Mouse (Mus musculus) thymus, adult 2 months (tissue): ENCODE measurements around the gene Bmx.

Source experiments
- CTCF ChIP-seq: fragments of 200-500 bp; IDR thresholded peaks from 2 replicates; pipeline ENCODE4 v1.5.1; 2012; ENCODE audit warnings: mild to moderate bottlenecking, control low read depth, low read length, moderate library complexity, borderline replicate concordance; ENCODE audit not compliant: control insufficient read depth, poor library complexity, insufficient read depth; ENCODE audit errors: extremely low read depth
- POLR2A ChIP-seq: fragments of 200-500 bp; IDR thresholded peaks from 2 replicates; pipeline ENCODE4 v1.6.1; 2012; ENCODE audit warnings: mild to moderate bottlenecking, low read length, control low read depth, moderate library complexity; ENCODE audit not compliant: control insufficient read depth, poor library complexity, insufficient read depth; ENCODE audit errors: extremely low read depth

DNA sequence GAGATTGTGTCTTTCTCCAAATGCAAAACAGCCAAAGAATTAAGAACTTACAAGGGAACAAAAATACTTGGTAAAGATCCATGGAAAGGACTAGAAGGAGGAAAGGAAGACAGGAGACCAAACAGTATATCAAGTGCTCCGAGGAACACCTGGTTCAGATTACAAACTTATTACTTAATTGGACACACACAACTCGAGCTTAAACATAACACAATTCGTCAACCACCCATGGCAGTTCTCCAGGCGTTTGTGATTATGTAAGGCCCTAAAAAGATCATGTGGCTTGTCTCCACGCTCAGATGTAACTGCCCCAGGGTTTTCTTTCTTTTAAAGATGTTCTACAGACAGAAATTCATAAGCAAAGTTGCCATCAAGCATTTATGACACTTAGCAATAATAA is 33.2 kb upstream of the Bmx start:
- TF ChIP-seq CTCF, result no peak
- TF ChIP-seq POLR2A, result no peak
